In genomic region chr4:64076349-64077025, GRCm38 (mm10) we compare ENCODE assay signal across 12 mouse cellular contexts. TPM values are rescaled to one million over a fixed set of nuclear protein-coding genes. Genes with fewer than 3 reads are reported as not detected.
A peak's percentile ranks its signal among the peaks of the same experiment; 100 is the strongest.
DNase-seq lines count a peak whose midpoint lies in the region; ATAC-seq and TF ChIP-seq lines count a peak whose summit lies in the region.
"Had no signal": no experiment of that assay in that cellular context is flagged by ENCODE, and none has a peak within 500 bp of the region (broad histone marks: within the 10 kb centered on the region; RNA-seq: fewer than 3 reads in every experiment).

No protein-coding gene starts in this region.

- peak; percentile 95 for ATAC-seq in Patski
- peak; percentile 42; the same call in 1 of the 2 replicates for ATAC-seq in lung, embryonic 16.5 days (ENCODE audit: low read depth)
- no peak for ATAC-seq in midbrain, embryonic 11.5 days (ENCODE audit: low FRiP score)
- no peak for ATAC-seq in hindbrain, embryonic 13.5 days (ENCODE audit: low FRiP score)

- peak; percentile 18 for DNase-seq in layer of hippocampus, adult 9-11 months
- no peak for DNase-seq in layer of hippocampus, adult 8-10 months (ENCODE audit: low spot score in 2 of 2)
- peak; percentile 99 for DNase-seq in Patski (ENCODE audit: low read depth, low spot score)
- peak; percentile 59 for DNase-seq in gastrocnemius, adult 18-20 months (ENCODE audit: low spot score)
- no peak for DNase-seq in yolk sac, embryonic 10.5 days (ENCODE audit: low spot score)
- no peak for DNase-seq in midbrain, embryonic 11.5 days (ENCODE audit: low spot score, missing footprints)
- DNase-seq: right cerebral cortex, adult 18-20 months had no signal

- no peaks in the 10 kb centered on the region for H3K4me1 ChIP-seq in lung, embryonic 16.5 days (replicated peaks; ENCODE audit: control insufficient read depth, insufficient read depth, low read length)
- no peaks in the 10 kb centered on the region for H3K4me1 ChIP-seq in midbrain, embryonic 11.5 days (ENCODE audit: control insufficient read depth, insufficient read depth, low read length)
- H3K4me1 ChIP-seq in hindbrain, embryonic 13.5 days (replicated peaks), result no peaks in the 10 kb centered on the region
- H3K4me1 ChIP-seq: embryonic facial prominence, embryonic 12.5 days had no signal

- no peak overlapping the region for H3K9ac ChIP-seq in lung, embryonic 16.5 days (ENCODE audit: low read length)
- H3K9ac ChIP-seq in midbrain, embryonic 11.5 days (ENCODE audit: low read length), result no peak overlapping the region
- H3K9ac ChIP-seq in hindbrain, embryonic 13.5 days, result no peak overlapping the region
- H3K9ac ChIP-seq: embryonic facial prominence, embryonic 12.5 days; liver, embryonic 14.5 days had no signal

- POLR2A ChIA-PET in Patski (lab: Charles Lee), result no interaction called here

- no peak overlapping the region for H3K27ac ChIP-seq in lung, embryonic 16.5 days (ENCODE audit: low read length)
- H3K27ac ChIP-seq in midbrain, embryonic 11.5 days (ENCODE audit: low read depth, low read length), result no peak overlapping the region
- H3K27ac ChIP-seq in hindbrain, embryonic 13.5 days, result no peak overlapping the region
- H3K27ac ChIP-seq: embryonic facial prominence, embryonic 12.5 days; liver, embryonic 14.5 days had no signal

- CTCF ChIA-PET in Patski (lab: Charles Lee), result interaction anchor here (1.1 to 2.0 kb wide), 2 partner anchors 29 to 248 kb away, joined by 3 to 7 read pairs; partner anchors contain the start of gene Tnc

- H3K4me2 ChIP-seq in lung, embryonic 16.5 days (ENCODE audit: low read depth, low read length), result no peak overlapping the region
- no peak overlapping the region for H3K4me2 ChIP-seq in midbrain, embryonic 11.5 days
- H3K4me2 ChIP-seq in hindbrain, embryonic 13.5 days, result no peak overlapping the region
- H3K4me2 ChIP-seq: embryonic facial prominence, embryonic 12.5 days had no signal

- no peak for TF ChIP-seq CTCF in Patski (IDR thresholded peaks at IDR 0.05)

- no peaks in the 10 kb centered on the region for H3K9me3 ChIP-seq in lung, embryonic 16.5 days (ENCODE audit: control insufficient read depth, low read length)
- H3K9me3 ChIP-seq in midbrain, embryonic 11.5 days (ENCODE audit: control insufficient read depth, low read length), result no peaks in the 10 kb centered on the region
- H3K9me3 ChIP-seq in hindbrain, embryonic 13.5 days, result no peaks in the 10 kb centered on the region
- H3K9me3 ChIP-seq: embryonic facial prominence, embryonic 12.5 days had no signal

- no peaks in the 10 kb centered on the region for H3K27me3 ChIP-seq in Patski
- no peaks in the 10 kb centered on the region for H3K27me3 ChIP-seq in lung, embryonic 16.5 days (ENCODE audit: control insufficient read depth, insufficient read depth, low read depth, low read length)
- H3K27me3 ChIP-seq in midbrain, embryonic 11.5 days (ENCODE audit: control insufficient read depth, insufficient read depth, low read length), result no peaks in the 10 kb centered on the region
- H3K27me3 ChIP-seq in hindbrain, embryonic 13.5 days, result no peaks in the 10 kb centered on the region
- H3K27me3 ChIP-seq: embryonic facial prominence, embryonic 12.5 days had no signal

- 64% methylated on average over 6 of the region's 6 CpGs for WGBS in lung, embryonic 16.5 days
- 76% methylated on average over 6 of the region's 6 CpGs for WGBS in midbrain, embryonic 11.5 days
- WGBS in hindbrain, embryonic 13.5 days, result 73% methylated on average over 6 of the region's 6 CpGs

- in situ Hi-C loops in Patski (cut with MboI; ENCODE audit: low pct_unique_long_range_greater_than_20kb), result no loop called here

- no peaks in the 10 kb centered on the region for H3K36me3 ChIP-seq in lung, embryonic 16.5 days (ENCODE audit: control insufficient read depth, insufficient read depth, low read length)
- no peaks in the 10 kb centered on the region for H3K36me3 ChIP-seq in midbrain, embryonic 11.5 days (ENCODE audit: control insufficient read depth, insufficient read depth, low read length)
- H3K36me3 ChIP-seq in hindbrain, embryonic 13.5 days, result no peaks in the 10 kb centered on the region
- H3K36me3 ChIP-seq: embryonic facial prominence, embryonic 12.5 days had no signal

- no peak overlapping the region for H3K4me3 ChIP-seq in lung, embryonic 16.5 days (ENCODE audit: low read length)
- no peak overlapping the region for H3K4me3 ChIP-seq in midbrain, embryonic 11.5 days (ENCODE audit: low read depth, low read length)
- H3K4me3 ChIP-seq in hindbrain, embryonic 13.5 days, result no peak overlapping the region
- H3K4me3 ChIP-seq: embryonic facial prominence, embryonic 12.5 days had no signal

RNA-seq across cellular contexts. Expression of gene Tnc, which starts 29.7 kb away (rescaled TPM):
- total RNA-seq in layer of hippocampus, adult 8-10 months (2022), result 1 to 10 TPM; 2.1 to 4.3 (median 2.7) TPM
- 40.2 TPM for polyA plus RNA-seq in Patski (2021)
- 1 to 10 TPM; 1.0 to 3.7 TPM for total RNA-seq in gastrocnemius, adult 18-20 months (2021)
- 41.8 and 45.2 TPM in 2 replicates for polyA plus RNA-seq in lung, embryonic 16.5 days (2015; fragmentation: Nextera tagmentation; extraction: Ambion mirVana)
- polyA plus RNA-seq in midbrain, embryonic 11.5 days (2014; fragmentation: Nextera tagmentation; extraction: Ambion mirVana), result 4.0 and 4.4 TPM in 2 replicates
- 24.7 and 29.9 TPM in 2 replicates for polyA plus RNA-seq in hindbrain, embryonic 13.5 days (2015; fragmentation: Nextera tagmentation; extraction: Ambion mirVana)
- total RNA-seq: MEL had no signal

Comparison
In these comparisons a context has a peak if more than half of its experiments do, and no peak if none do; other contexts are left out.
1. DNase-seq: peak in layer of hippocampus, adult 9-11 months (single experiment), Patski (single experiment) and gastrocnemius, adult 18-20 months (single experiment); none in layer of hippocampus, adult 8-10 months (0 of 2), yolk sac, embryonic 10.5 days (single experiment) and midbrain, embryonic 11.5 days (single experiment).
2. ATAC-seq: peak in Patski (single experiment) and lung, embryonic 16.5 days (single experiment); none in midbrain, embryonic 11.5 days (single experiment) and hindbrain, embryonic 13.5 days (single experiment).